Mouse (Mus musculus): Measurements from ENCODE around the gene Uggt1.

Uggt1 gene

DNA sequence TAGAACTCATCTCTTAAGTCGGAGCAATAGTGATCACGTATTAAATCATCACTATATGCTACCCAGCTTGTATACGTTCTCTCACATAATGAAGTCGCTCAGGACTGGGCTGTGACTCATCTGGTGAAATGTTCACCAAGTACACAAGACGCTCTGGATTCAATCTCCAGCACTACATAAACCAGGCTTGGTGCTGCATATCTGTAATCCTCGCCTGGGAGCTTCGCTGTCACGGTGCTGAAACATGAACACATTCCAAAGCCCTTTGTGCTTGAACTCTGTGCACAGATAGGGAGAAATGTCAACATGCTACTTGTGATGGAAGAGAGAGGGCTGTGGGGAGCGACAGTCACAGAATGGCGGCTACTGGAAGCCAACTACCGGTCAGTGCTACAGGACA is 52.6 kb downstream of the Uggt1 start:
- DNase-seq (ENCODE audit: low spot score in 2 of 2) = no peak

DNA sequence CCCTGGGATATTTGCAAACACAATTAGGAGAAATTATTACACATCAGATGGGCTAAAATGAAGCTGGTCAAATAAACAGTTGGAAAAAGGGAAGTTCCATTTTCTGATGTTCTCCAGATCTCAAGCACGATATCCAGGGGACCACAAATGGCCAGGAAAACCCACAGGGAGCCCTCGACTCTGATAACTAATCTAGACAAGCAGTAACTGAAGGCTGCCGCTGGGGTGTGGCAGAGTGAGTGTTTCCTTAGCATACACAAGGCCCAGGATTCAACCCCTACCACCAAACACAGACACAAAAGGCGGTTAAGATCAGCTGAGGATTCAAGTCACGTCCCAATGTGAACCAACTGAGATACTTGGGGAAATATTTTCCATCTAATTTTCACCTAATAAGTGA is 64.5 kb downstream of the Uggt1 start:
- DNase-seq (ENCODE audit: low spot score in 2 of 2) = no peak

DNA sequence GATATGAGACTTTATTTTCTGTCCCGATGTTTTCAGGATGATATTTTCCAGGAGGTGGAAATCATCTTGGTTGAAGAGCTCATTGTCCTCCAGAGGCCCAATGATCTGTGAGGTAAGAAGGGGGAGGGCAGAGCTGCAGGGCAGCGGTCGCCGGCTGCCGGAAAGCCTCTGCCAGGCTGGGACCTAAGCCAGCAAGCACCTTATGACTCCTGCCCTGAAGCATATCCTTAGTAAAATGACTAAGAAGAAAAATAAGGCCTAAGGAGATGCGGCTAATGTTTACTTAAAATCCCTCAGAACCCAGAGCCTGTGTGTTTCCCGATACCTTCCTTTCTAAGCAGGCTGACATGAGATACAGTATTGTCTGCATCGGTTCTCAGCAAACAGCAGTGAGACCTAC is 71.1 kb downstream of the Uggt1 start:
- DNase-seq (ENCODE audit: low spot score in 2 of 2) = no peak

DNA sequence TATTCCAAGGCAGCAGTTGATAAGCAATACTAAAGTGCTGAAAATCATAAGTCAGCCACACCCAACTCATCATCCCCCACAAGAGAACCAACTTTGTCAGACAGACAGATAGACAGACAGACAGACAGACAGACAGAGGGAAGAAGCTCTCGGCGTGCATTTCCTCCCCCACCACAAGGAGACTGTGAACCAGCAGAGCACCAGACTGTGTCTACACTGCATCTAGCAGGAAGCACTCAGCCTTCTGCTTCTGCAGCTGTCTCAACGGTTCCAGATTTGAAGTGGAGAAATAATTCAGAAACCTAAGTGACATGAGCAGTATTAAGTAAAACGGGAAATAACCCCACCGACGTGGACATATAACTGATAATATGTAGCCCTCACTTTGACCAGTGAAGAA is 71.6 kb downstream of the Uggt1 start:
- no peak for DNase-seq (ENCODE audit: low spot score in 2 of 2)

DNA sequence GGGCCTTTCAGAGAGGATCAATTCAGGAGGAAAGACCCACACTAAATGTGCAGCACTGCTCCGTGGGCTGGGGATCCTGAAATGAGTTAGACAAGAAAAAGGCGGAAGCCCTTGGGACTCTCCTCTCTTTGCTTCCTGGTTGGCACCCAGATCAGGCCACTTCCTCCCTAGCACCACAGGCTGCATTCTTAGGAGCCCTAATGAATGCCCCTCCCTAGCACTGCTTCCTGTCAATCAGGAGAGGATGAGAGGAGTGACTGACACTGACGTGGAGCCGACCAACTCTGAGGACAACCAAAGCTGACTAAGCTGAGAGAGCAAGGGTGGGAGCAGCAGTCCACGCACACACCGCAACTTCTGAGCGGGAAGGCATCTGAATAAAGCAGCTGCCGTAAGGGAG is 81.8 kb downstream of the Uggt1 start:
- DNase-seq (ENCODE audit: low spot score in 2 of 2) = no peak

DNA sequence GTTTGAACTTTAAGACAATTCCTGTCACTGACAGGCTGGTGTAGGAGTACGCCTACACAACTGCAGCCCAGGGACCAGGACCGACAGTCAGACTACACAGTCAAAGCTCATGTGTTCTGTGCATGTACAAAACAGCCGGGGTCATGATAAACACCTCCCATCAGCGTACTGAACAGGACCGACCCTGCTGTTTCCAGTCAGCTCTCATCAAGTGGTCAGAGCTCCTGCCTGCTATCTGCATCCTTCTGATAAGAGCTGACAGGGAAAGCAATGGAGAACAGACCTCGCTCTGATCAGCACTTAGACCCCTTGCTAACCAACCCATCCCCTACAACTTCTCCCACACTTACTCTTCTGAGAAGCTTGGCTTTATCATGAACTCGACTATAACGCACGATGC is 83.3 kb downstream of the Uggt1 start:
- DNase-seq (ENCODE audit: low spot score in 2 of 2) = no peak

DNA sequence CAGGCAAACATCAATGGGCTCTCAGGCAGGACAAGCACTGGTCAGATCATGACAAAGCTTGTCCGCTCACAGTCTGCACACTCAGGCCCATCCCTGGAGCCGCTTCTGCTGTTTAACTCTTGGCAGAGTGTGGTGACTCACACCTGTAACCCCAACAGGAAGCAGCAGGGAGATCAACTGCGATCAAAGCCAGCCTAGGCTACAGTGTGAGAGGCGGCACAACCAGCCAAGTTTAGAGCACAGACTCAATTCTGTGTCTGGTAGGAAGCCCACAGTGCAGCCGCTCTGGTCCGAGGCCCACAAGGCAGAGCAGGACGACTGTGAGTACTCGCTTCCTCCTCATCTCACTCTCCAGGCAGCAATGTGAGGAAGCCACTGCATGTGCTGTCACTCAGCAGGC is 84.3 kb downstream of the Uggt1 start:
- no peak for DNase-seq (ENCODE audit: low spot score in 2 of 2)

DNA sequence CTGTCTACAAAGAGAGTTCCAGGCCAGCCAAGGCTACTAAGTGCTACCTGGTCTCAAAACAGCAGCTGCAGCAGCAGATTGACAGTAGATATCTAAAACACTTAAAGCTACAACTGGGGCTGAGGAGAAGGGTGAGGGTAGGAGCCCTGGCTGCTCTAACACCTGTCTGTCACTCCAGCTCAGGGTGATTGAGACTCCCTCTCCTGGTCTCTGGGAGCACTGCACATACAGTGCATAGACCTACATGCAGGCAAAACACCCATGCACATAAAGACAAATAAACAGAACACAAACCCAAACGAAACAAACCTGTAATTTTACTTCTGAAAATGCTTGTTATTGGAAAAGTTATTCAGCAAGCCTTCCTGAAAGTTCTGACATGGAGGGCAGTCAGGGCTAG is 95.1 kb downstream of the Uggt1 start:
- peak; percentile 39 to 75 for DNase-seq (ENCODE audit: low spot score in 2 of 2)

DNA sequence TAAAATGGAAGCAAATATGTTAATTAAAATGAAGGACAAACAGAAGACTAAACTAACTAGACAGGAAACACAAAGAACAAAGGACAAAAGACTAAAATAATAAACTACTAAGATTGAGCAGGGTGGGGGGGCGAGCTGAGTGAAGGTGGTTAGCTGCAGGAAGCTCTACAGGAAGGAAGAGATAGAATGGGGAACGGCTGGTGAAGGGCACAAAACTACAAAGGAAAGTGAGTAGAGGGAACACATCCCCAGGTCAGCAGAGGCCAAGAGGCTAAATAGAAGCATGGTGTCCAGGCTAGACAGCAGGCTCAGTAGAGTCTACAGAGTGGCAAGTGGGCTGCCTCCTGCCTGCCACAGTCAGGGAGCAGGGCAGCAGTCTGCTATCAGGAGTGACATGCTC is 95.7 kb downstream of the Uggt1 start:
- no peak for DNase-seq (ENCODE audit: low spot score in 2 of 2)

DNA sequence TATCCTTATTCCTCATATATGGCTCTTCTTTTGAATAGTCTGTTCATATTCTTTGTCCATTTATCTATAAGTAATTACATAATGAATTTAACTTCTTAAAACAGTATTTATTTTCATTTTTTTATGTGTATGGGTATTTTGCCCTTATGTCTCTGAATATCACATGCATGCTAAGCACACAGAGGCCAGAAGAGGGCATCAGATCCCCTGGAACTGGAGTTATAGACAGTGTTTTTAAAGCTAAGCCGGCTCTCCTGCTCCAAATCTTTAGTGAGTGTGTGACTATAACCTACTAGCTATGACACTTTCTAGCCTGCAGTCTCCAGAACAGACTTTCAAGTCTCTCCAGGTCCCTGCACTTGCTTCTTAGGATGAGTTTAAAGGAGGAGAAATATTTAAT is 99.5 kb downstream of the Uggt1 start:
- DNase-seq (ENCODE audit: low spot score in 2 of 2) = peak in 1 of 2 experiments; percentile 64

DNA sequence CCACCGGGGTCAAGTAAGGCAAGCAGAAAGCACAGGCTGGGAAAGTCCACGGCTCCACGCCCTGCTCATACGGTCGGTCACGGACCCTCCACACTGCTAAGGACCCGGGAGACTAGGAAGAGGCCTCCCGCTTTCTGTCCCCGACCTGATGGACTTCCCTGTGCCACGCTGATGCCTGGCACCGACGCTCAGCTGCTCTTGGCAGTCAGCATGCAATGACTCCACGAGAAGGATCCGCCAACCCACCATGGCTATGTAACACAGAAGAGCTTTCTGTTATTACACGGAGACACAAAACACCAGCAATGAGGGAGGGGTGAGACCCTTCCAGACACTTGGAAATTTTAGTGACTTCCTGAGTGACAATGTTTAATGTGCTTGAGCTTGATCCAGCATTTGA is 104.2 kb downstream of the Uggt1 start:
- DNase-seq (ENCODE audit: low spot score in 2 of 2) = no peak

DNA sequence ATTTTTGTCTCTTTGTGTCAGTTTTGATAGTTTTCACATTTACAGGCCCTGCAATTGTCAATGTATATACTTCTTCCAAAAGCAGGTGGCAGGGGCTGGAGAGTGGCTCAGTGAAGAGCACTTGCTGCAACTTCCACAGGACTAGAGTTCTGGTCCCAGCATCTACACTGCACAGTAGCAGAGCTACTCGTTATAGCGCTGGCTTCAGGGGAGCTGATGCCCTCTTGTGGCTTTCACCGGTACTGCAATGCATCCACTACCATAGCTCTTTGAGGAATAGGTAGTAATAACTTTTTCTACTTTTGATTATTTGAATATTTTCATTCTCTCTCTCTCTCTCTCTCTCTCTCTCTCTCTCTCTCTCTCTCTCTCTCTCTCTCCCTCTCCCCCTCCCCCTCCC is 109.9 kb downstream of the Uggt1 start:
- DNase-seq (ENCODE audit: low spot score in 2 of 2) = peak; percentile 87 to 91

DNA sequence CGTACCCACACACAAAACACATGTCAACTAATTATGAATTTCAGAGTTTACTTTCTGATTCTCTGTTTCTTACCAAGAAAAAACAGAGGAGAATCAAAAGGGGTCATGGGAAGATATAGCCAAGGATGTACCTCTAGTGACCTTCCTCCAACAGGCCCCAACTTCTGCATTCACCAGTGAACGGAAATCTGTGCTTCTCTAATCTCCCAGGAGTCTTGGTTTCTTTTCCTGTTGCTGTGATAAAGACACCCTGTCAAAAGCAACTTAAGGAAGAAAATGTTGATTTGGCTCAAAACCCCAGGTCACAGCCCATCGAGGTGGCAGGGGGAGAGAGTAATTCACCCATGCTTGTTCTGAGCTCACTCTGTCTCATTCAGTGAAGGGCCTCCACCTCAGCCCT is 110.9 kb downstream of the Uggt1 start:
- no peak for DNase-seq (ENCODE audit: low spot score in 2 of 2)

DNA sequence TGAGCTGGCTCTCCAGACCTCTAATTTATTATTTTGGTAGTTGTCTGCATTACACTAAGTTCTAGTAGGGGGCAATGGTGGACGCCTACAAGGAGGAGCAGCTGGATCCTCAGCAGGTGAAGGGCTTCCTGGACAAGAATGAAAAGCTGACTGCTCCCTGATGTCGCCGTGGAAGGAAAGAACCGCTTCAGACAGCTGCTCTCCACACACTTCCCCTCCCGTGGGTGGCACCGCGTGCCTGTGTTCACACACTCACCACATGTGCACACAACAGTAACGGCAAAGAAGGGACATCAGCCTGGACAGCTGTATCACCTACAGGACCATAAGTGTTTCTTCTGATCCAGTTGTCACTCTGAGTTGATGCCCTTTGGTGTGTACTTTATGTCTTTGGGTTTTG is 111.5 kb downstream of the Uggt1 start:
- peak in 1 of 2 experiments; percentile 45 for DNase-seq (ENCODE audit: low spot score in 2 of 2)

DNA sequence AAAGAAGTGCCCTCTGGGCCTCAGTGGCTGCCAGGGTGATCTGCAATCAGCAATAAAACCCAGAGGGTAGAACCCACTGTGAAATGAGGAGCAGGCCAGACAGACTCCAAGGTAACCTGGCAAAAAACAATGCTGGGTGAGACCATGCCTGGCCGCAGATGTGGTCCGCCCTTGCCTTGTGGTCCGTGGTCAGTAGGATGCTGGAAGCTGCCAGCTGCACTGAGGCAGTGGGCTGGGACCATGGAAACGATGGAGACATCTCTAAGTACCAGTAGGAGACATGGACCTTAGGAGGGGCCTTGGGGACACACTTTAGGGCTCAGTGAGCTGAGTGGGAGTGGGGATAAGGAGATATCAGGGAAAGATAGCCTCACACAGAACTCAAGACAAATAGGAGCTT is 112.3 kb downstream of the Uggt1 start:
- peak in 1 of 2 experiments; percentile 40 for DNase-seq (ENCODE audit: low spot score in 2 of 2)

DNA sequence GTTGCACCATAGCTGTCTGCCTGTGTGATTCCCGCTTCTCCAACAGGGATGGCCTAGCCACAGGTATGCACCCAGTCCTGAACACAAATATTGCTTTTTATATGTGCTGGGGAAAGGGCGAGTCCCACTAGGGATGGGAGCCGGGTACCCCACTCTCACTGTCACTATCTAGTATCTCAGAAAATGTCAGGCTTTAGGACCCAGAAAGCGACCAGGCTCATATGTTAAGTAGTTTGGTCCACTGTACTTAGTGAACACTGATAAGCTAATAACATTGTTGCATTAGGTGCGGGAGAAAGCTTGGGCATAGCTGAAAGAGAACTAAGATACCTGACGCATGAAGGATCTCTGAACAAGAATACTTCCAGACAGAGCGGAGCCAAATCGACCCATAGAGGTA is 112.8 kb downstream of the Uggt1 start:
- DNase-seq (ENCODE audit: low spot score in 2 of 2) = peak; percentile 48 to 62

DNA sequence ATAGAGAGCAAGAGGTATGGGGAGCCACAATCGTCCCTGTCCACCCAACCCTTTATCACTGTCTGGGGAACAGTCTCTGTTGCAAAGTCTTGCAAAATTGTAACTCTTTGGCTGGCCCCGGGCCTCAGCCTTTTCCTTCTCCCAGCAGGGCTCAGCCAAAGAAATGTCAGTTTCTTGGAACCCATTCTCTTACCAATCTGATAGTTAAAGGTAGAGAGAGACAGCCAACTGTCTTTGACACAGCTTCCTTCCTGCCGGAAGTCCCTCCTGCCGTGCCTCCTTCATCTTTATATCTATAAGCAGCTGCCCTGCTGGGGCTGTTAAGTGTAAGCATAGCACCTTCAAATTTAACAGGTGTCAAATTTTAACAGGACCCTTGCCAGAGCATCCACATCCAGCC is 113.4 kb downstream of the Uggt1 start:
- DNase-seq (ENCODE audit: low spot score in 2 of 2) = peak; percentile 41 to 49

DNA sequence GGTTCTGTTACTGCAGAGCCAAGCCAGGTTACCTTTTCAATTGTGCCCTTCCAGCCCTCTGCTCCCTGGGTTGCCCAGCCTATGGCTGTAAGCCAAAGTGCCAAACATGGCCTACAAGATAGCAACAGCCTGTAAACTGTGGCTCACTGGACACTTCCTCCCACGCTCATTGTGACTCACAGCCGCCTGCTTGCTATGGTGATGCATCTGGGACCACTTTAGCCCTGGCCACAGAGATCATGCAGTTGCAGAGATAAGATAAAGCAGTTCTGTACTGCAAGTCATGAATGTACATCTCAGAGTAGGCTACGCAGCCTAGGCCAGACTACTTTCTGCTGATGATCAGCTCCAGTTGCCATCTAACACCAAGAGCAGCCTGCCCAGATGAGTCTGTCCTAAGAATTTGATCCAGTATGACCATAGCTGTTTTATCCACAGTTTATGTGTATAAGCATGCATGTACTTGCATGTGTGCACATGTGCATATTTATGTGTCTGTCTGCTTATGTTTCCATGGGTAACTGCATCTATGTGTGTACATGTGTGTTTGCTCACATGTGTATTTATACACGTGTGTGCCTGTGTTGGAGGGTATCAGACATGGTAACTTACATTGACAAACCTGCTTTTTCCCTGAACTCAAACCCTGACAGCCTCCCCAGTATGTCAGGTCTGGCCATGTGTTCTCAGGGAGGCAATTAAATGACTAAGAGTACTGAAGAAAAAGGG is 114.0 kb downstream of the Uggt1 start:
- DNase-seq (ENCODE audit: low spot score in 2 of 2) = peak; percentile 71 to 81

DNA sequence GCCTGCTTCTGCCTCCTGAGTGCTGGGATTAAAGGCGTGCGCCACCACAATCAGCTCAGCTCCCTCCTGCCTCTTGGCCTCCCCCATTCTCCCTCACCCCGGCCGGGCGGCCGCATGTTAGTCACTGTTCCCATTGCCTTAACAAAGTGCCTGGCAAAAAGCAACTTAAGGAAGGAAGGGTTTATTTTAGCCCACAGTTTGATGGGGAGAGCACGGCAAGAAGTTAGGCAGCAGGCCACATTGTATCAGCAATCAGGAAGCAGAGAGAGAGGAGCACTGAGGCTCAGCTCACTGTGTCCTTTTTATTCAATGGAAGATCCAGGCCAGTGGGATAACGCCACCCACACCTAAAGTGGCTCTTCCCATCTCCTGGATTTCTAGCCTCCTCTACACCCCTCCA is 114.6 kb downstream of the Uggt1 start:
- no peak for DNase-seq (ENCODE audit: low spot score in 2 of 2)

DNA sequence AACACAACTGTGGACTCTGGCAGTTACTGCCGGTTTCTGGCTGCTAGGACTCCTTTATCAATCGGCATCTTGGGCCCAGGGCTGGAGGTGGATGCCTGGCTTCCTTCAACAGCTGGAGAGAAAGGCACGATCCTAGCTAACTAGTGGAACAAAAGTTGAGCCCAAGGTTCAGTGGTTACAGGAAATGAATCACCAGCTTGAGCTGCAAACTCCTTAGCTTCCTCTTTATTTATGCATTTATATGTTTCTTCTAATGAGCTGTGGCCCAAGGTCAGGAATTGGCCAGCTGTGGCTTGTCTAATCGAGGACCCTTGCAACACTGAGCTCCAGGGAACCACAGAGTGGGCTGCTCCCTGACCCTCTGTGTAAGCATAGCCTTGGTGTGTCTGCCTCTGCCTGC is 115.4 kb downstream of the Uggt1 start:
- peak in 1 of 2 experiments; percentile 39 for DNase-seq (ENCODE audit: low spot score in 2 of 2)

DNA sequence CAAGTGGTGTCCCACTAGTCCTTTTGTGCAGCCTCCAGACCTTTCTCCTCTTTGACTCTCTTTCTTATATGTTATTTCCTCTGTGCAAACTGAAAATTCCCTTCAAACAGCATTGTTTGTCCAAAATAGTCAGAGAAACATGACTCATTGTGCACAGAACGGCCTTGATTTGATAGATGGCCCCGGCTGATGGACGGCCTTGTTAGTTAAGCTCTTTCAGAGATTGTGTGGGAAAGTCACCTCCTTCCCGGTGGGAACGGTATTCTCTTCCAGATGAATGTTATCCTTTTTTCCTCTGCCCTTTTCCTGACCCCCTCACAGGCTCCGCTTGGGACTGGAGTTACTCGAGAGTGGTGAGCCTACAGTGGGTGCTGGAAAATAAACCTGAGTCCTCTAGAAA is 119.4 kb downstream of the Uggt1 start:
- no peak for DNase-seq (ENCODE audit: low spot score in 2 of 2)

DNA sequence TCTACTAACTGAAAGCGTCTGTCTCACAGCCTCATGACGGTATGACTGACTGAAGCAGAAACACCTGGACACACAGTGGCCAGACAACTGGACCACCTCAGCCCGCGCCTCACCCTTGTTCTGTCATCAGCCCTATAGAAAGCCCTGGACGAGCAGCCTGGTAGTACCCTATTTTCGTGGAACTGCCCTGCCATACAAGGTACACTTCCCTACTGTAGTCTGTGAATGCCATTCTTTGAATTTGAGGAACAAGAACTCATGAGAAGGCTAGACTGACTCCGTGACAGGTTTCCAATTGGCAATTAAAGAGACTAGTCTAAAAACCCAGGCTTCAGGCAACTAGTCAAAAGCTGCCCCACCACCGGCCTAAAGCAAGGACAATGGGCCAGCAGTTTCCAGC is 123.3 kb downstream of the Uggt1 start:
- no peak for DNase-seq (ENCODE audit: low spot score in 2 of 2)

DNA sequence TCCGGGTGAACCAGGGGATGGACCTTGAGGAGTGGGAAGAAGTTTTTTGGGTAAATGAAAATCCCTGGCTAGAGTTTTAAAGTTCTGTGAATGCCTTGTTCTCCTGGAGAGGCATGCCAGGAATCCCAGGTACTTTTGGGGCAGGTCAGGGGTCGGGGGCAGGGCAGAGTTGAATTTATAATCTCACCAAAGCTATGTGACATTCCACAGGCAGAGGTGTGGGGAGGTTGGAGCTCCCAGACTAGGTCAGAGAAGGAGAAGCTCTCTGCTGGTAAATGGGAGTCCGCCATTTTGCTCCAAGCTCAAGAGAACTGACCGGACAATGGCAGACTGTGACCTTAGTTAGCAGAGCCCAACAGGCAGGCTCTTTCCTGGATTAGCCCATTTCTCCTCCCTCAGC is 125.1 kb downstream of the Uggt1 start:
- no peak for DNase-seq (ENCODE audit: low spot score in 2 of 2)

DNA sequence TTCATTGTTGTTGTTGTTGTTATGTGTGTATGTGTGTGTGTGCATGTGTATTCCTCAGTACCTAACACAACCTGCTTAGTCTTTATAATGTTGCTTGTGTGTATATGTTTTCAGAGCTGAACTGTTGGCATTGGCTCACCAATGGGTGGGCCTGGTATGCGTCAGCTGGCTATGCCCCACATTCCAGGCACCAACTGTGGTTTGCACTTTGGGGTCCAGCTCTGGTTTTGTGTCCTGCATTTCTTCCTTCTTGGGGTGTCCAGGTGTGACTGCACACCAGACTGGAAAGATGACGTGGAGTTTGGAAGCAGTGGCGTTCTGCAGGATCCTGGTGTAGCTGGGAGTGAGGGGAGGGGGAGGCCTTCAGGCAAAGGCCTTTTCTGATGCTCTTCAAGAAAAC is 125.6 kb downstream of the Uggt1 start:
- no peak for DNase-seq (ENCODE audit: low spot score in 2 of 2)

All from spleen, postnatal 10 days (tissue).